Mouse (Mus musculus) midbrain, embryonic 10.5 days (tissue): ENCODE results near the gene Ccdc7a. TPM values are rescaled to one million over a fixed set of nuclear protein-coding genes. Genes with fewer than 3 reads are reported as not detected.

ENCODE experiments used
- DNase-seq: peaks from one replicate; pipeline ENCODE4 v3.0.0-alpha.2; 2017; ENCODE audit warnings: low spot score
- H3K27ac ChIP-seq: fragments of 300-500 bp; sonication (generic); replicated peaks from 2 replicates; pipeline ENCODE4 v1.5.1; 2016; ENCODE audit warnings: mild to moderate bottlenecking
- H3K27me3 ChIP-seq: fragments of 300-500 bp; sonication (generic); 2 replicates; pipeline ENCODE4 v1.6.1; 2016; ENCODE audit warnings: low read depth, mild to moderate bottlenecking; ENCODE audit not compliant: poor library complexity, severe bottlenecking
- H3K36me3 ChIP-seq: fragments of 300-500 bp; sonication (generic); 2 replicates; pipeline ENCODE4 v1.6.1; 2016; ENCODE audit warnings: mild to moderate bottlenecking, moderate library complexity
- H3K4me1 ChIP-seq: fragments of 300-500 bp; sonication (generic); 2 replicates; pipeline ENCODE4 v1.6.1; 2016
- H3K4me3 ChIP-seq: fragments of 300-500 bp; sonication (generic); 2 replicates; pipeline ENCODE4 v1.5.1; 2016; ENCODE audit warnings: mild to moderate bottlenecking, moderate library complexity
- H3K9me3 ChIP-seq: fragments of 300-500 bp; sonication (generic); replicated peaks from 2 replicates; pipeline ENCODE4 v1.6.1; 2016; ENCODE audit warnings: mild to moderate bottlenecking
- WGBS: fragments of 180-500 bp; shearing (Covaris S2); methylation state at CpG from one replicate; pipeline ENCODE4 v1.1.7; 2016; 5-methylcytosine and 5-hydroxymethylcytosine counted together
- polyA plus RNA-seq: library from polyadenylated mRNA; unstranded; fragments of >200 nt; fragmentation: Nextera tagmentation; extraction: Ambion mirVana; gene quantifications from 2 replicates; pipeline ENCODE4 v1.2.1, GENCODE M21; 2016

Gene Ccdc7a
- polyA plus RNA-seq, 1 experiment from 2014 or later = not detected

GRCm38 (mm10) chr8:128727213-128727612 is 338.1 kb downstream of the Ccdc7a start:
- Histone ChIP-seq H3K27me3 (no peaks in the 10 kb centered on the region), H3K4me1 (peaks cover 34% of the 10 kb centered on the region), H3K36me3 (peaks cover 86% of the 10 kb centered on the region)

GRCm38 (mm10) chr8:128724819-128725218 is 340.5 kb downstream of the Ccdc7a start:
- 57% methylated on average over 1 of the region's 1 CpGs for WGBS
- peak; percentile 29 for DNase-seq
- no peaks in the 10 kb centered on the region for H3K27me3 ChIP-seq
- peaks cover 90% of the 10 kb centered on the region for H3K36me3 ChIP-seq
- no peaks in the 10 kb centered on the region for H3K9me3 ChIP-seq
- H3K27ac ChIP-seq = no peak overlapping the region
- no peak overlapping the region for H3K4me3 ChIP-seq
- H3K4me1 ChIP-seq = peaks cover 16% of the 10 kb centered on the region

More at GRCm38 (mm10) chr8:128727213-128727612, 338.1 kb downstream of the Ccdc7a start:
- Histone ChIP-seq H3K9me3 (no peaks in the 10 kb centered on the region), H3K27ac (no peak overlapping the region), H3K4me3 (no peak overlapping the region)
- no peak for DNase-seq
- whole genome bisulfite sequencing = 80% methylated on average over 1 of the region's 1 CpGs

GRCm38 (mm10) chr8:128716184-128716583 is 349.1 kb downstream of the Ccdc7a start:
- no peak for DNase-seq

GRCm38 (mm10) chr8:128709261-128709660 is 356.1 kb downstream of the Ccdc7a start:
- Histone ChIP-seq H3K27me3 (no peaks in the 10 kb centered on the region), H3K4me3 (no peak overlapping the region), H3K27ac (no peak overlapping the region), H3K9me3 (no peaks in the 10 kb centered on the region), H3K4me1 (no peaks in the 10 kb centered on the region), H3K36me3 (peaks cover 75% of the 10 kb centered on the region)
- peak; percentile 67 for DNase-seq
- WGBS = 50% methylated on average over 3 of the region's 3 CpGs

More at GRCm38 (mm10) chr8:128716184-128716583, 349.1 kb downstream of the Ccdc7a start:
- Histone ChIP-seq H3K4me3 (no peak overlapping the region), H3K36me3 (peaks cover 100% of the 10 kb centered on the region), H3K4me1 (no peaks in the 10 kb centered on the region), H3K27ac (no peak overlapping the region), H3K27me3 (no peaks in the 10 kb centered on the region), H3K9me3 (no peaks in the 10 kb centered on the region)

GRCm38 (mm10) chr8:128704836-128705235 is 360.5 kb downstream of the Ccdc7a start:
- peaks cover 31% of the 10 kb centered on the region for H3K36me3 ChIP-seq
- no peaks in the 10 kb centered on the region for H3K9me3 ChIP-seq
- H3K4me3 ChIP-seq = no peak overlapping the region
- no peak overlapping the region for H3K27ac ChIP-seq
- H3K4me1 ChIP-seq = no peaks in the 10 kb centered on the region
- 93% methylated on average over 2 of the region's 2 CpGs for WGBS
- DNase-seq = no peak
- H3K27me3 ChIP-seq = no peaks in the 10 kb centered on the region

GRCm38 (mm10) chr8:128704376-128704775 is 360.9 kb downstream of the Ccdc7a start:
- H3K36me3 ChIP-seq = peaks cover 30% of the 10 kb centered on the region
- H3K4me3 ChIP-seq = no peak overlapping the region
- WGBS = 83% methylated on average over 1 of the region's 1 CpGs
- no peak for DNase-seq
- no peaks in the 10 kb centered on the region for H3K4me1 ChIP-seq
- no peaks in the 10 kb centered on the region for H3K27me3 ChIP-seq
- H3K9me3 ChIP-seq = no peaks in the 10 kb centered on the region
- H3K27ac ChIP-seq = no peak overlapping the region

- H3K4me3 ChIP-seq = no peak overlapping the region
- no peak overlapping the region for H3K27ac ChIP-seq
- H3K27me3 ChIP-seq = no peaks in the 10 kb centered on the region
- 89% methylated on average over 3 of the region's 3 CpGs for WGBS
- no peak for DNase-seq
- no peaks in the 10 kb centered on the region for H3K36me3 ChIP-seq
- H3K9me3 ChIP-seq = no peaks in the 10 kb centered on the region
- H3K4me1 ChIP-seq = peaks cover 6% of the 10 kb centered on the region
Observed at GRCm38 (mm10) chr8:128697945-128698344, 367.4 kb downstream of the Ccdc7a start.

GRCm38 (mm10) chr8:128696701-128697397 is 368.5 kb downstream of the Ccdc7a start:
- Histone ChIP-seq H3K4me3 (no peak overlapping the region), H3K27me3 (no peaks in the 10 kb centered on the region), H3K27ac (no peak overlapping the region), H3K4me1 (peaks cover 6% of the 10 kb centered on the region), H3K36me3 (no peaks in the 10 kb centered on the region), H3K9me3 (no peaks in the 10 kb centered on the region)
- DNase-seq = no peak
- 87% methylated on average over 1 of the region's 1 CpGs for WGBS

- Histone ChIP-seq H3K4me1 (peaks cover 36% of the 10 kb centered on the region), H3K4me3 (no peak overlapping the region), H3K9me3 (no peaks in the 10 kb centered on the region), H3K36me3 (no peaks in the 10 kb centered on the region), H3K27ac (no peak overlapping the region), H3K27me3 (no peaks in the 10 kb centered on the region)
- no peak for DNase-seq
- WGBS = 95% methylated on average over 1 of the region's 1 CpGs
Observed at GRCm38 (mm10) chr8:128690056-128690455, 375.3 kb downstream of the Ccdc7a start.

- no peaks in the 10 kb centered on the region for H3K27me3 ChIP-seq
- no peak overlapping the region for H3K4me3 ChIP-seq
- 87% methylated on average over 3 of the region's 3 CpGs for WGBS
- H3K9me3 ChIP-seq = no peaks in the 10 kb centered on the region
- DNase-seq = no peak
- H3K27ac ChIP-seq = no peak overlapping the region
- H3K36me3 ChIP-seq = no peaks in the 10 kb centered on the region
- peaks cover 37% of the 10 kb centered on the region for H3K4me1 ChIP-seq
Observed at GRCm38 (mm10) chr8:128688679-128689078, 376.6 kb downstream of the Ccdc7a start.

- DNase-seq = no peak
- H3K9me3 ChIP-seq = no peaks in the 10 kb centered on the region
Observed at GRCm38 (mm10) chr8:128686429-128686990, 378.8 kb downstream of the Ccdc7a start.

GRCm38 (mm10) chr8:128685507-128686428 is 379.5 kb downstream of the Ccdc7a start, which contains the start of gene Itgb1:
TSS of gene Itgb1 (plus strand) at chr8:128685654.
- Histone ChIP-seq H3K27me3 (no peaks in the 10 kb centered on the region), H3K27ac (peak within 1 kb of the TSS; percentile 100), H3K9me3 (no peaks in the 10 kb centered on the region), H3K4me1 (peaks cover 37% of the 10 kb centered on the region), H3K36me3 (no peaks in the 10 kb centered on the region), H3K4me3 (peak within 1 kb of the TSS; percentile 89)
- WGBS = under 1% methylated on average over 105 of the region's 113 CpGs
- peak; percentile 98 for DNase-seq

More at GRCm38 (mm10) chr8:128686429-128686990, 378.8 kb downstream of the Ccdc7a start:
- Histone ChIP-seq H3K4me1 (peaks cover 37% of the 10 kb centered on the region), H3K4me3 (peak overlapping the region; percentile 89), H3K36me3 (no peaks in the 10 kb centered on the region), H3K27ac (peak overlapping the region; percentile 100), H3K27me3 (no peaks in the 10 kb centered on the region)
- 0% methylated on average over 2 of the region's 2 CpGs for WGBS
